Mouse (Mus musculus) erythroblast, embryonic 14.5 days (primary cell): Measurements from ENCODE around the gene Abca7.

ENCODE experiments used
- GATA1 ChIP-seq: IDR thresholded peaks from 2 replicates; pipeline ENCODE4 v1.6.1; 2012; ENCODE audit warnings: low read length, inconsistent platforms, mixed read lengths
- TAL1 ChIP-seq: IDR thresholded peaks from 3 replicates; pipeline ENCODE4 v1.6.1; 2012; ENCODE audit warnings: low read length, inconsistent platforms, mixed read lengths

GRCm38 (mm10) chr10:80056506-80056905, 60.2 kb downstream of the Abca7 start:
- TF ChIP-seq TAL1 (no peak), GATA1 (no peak)
